Mouse (Mus musculus): ENCODE data around the gene Fibin. TPM values are rescaled to one million over a fixed set of nuclear protein-coding genes. Genes with fewer than 3 reads are reported as not detected.

The Fibin gene
- polyA plus RNA-seq, 1 experiment from 2014 or later: 14.7 TPM

DNA sequence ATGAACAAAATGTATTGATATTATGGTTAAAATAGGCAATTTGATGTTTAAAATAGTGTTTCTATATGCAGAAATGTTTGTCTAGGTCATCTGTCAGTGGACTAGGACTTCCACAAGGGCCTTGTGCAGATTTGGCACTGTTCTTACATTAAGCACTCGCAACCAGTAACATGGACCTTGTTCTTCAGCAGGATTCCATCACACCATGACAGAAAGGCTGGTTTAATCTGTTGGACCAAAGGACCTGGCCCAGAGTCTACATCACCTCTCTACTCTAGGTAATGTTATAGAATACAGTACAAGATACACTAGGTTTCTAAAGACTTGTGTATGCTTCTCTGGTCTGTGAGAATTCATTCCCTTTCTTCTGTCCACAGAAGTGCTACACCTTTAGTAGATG, 44.3 kb downstream of the Fibin start:
- Histone ChIP-seq H3K36me3 (ENCODE audit: control insufficient read depth, insufficient read depth) (no peaks in the 10 kb centered on the region), H3K9ac (ENCODE audit: low read length) (no peak overlapping the region), H3K4me1 (ENCODE audit: control insufficient read depth, insufficient read depth, low read length) (no peaks in the 10 kb centered on the region), H3K27ac (ENCODE audit: low read length) (no peak overlapping the region), H3K4me3 (ENCODE audit: low read length) (no peak overlapping the region), H3K4me2 (ENCODE audit: low read depth, low read length) (no peak overlapping the region), H3K27me3 (ENCODE audit: control insufficient read depth, insufficient read depth, low read length) (no peaks in the 10 kb centered on the region), H3K9me3 (replicated peaks; ENCODE audit: control insufficient read depth, low read length) (no peaks in the 10 kb centered on the region)
- ATAC-seq (replicated peaks; ENCODE audit: extremely low read depth, insufficient read depth, low FRiP score): no peak
- WGBS: 81% methylated on average over 1 of the region's 1 CpGs

DNA sequence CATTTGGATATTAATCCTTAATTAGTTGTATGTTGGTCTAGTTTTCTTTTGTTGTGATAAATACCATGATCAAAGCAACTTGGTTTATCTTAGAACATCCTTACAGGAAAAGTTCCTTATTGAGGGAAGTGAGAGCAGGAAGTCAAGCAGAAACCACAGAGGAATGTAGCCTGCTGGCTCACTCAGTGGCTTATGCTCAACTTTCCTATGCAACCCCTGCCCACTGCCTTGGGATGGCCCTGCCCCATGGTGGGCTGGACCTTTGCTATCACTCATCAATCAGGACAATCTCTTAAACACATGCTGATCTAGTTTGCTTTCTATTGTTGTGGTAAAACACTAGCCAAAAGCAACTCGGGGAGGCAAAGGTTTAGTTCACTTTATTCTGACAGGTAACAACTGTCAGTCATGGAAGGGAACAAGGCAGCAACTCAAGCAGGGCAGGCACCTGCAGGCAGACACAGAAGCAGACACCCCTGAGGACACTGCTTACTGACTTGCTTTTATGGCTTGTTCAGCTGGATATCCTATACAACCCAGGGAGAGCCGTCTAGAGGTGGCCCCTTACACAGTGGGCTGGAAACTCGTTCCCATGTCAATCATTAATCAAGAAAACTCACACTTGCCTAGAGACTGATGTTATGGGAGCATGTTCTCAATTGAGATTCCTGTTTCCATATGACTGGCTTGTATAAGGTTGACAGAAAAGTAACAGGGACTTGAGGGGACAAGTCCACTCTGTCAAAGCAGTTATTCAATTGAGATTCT, 46.7 kb downstream of the Fibin start:
- Histone ChIP-seq H3K36me3 (ENCODE audit: control insufficient read depth, insufficient read depth) (no peaks in the 10 kb centered on the region), H3K4me1 (ENCODE audit: control insufficient read depth, insufficient read depth, low read length) (no peaks in the 10 kb centered on the region), H3K27ac (ENCODE audit: low read length) (no peak overlapping the region), H3K4me2 (ENCODE audit: low read depth, low read length) (no peak overlapping the region), H3K9ac (ENCODE audit: low read length) (no peak overlapping the region), H3K27me3 (ENCODE audit: control insufficient read depth, insufficient read depth, low read length) (no peaks in the 10 kb centered on the region), H3K9me3 (replicated peaks; ENCODE audit: control insufficient read depth, low read length) (no peaks in the 10 kb centered on the region), H3K4me3 (ENCODE audit: low read length) (no peak overlapping the region)
- 51% methylated on average over 3 of the region's 3 CpGs for WGBS
- ATAC-seq (replicated peaks; ENCODE audit: extremely low read depth, insufficient read depth, low FRiP score): no peak

DNA sequence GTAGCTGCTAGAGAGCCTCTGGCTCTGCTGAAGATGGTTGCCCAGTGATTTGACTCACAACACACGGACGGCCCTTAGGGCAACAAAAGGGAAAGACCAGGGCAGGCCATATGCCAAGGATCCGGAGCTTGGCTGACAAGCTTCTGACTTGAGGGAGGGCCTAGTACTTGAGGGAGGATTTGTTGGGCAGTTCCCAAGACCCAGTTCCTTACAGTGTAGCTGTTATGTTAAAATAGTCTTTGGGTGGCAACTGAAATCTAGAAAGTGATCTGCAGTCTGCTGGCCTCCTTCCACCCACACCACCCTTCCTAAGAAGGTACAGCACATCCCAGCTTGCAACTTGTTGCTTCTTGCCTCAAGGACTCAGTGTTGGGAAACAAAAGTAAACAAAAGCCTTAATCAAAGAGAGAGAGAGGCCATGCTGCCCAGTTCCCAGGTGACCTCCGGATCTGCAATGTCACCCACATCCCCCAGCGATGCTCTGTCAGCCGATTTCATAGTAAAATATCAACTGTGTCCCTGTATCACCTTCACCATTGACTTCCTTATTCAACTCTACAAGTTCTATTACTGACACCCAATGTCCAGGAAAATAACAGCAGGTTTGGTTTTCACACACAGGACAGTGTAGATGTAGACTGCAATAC, 48.4 kb downstream of the Fibin start, which contains the start of gene Bbox1:
Bbox1 (minus strand) TSS at position 52 of the 647 bp plus-strand sequence.
- ATAC-seq (replicated peaks; ENCODE audit: extremely low read depth, insufficient read depth, low FRiP score): no peak
- WGBS: 67% methylated on average over 6 of the region's 6 CpGs
- no peak within 1 kb of the TSS for H3K9ac ChIP-seq (ENCODE audit: low read length)

DNA sequence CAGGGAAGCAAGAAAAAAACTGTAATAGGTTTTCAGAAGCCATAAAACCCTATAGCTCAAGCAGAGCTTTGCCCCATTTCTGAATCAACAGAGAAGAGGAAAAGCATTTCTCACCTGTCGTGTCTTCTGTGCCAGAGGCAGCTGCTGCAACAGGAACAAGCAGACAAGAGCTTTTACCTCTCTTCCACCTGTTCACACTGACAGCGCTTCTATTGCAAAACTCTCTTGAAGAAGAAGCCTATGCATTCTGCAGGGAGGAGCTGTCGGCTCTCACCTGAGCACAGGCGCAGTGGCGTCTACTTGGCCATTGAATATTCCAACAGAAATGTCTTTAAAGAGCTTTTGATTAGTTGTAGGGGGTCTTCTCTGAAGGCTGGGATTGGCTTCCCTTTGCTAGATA, 48.9 kb downstream of the Fibin start:
- H3K4me2 ChIP-seq (ENCODE audit: low read depth, low read length): no peak overlapping the region
- no peaks in the 10 kb centered on the region for H3K9me3 ChIP-seq (replicated peaks; ENCODE audit: control insufficient read depth, low read length)
- no peak for ATAC-seq (replicated peaks; ENCODE audit: extremely low read depth, insufficient read depth, low FRiP score)
- H3K4me1 ChIP-seq (ENCODE audit: control insufficient read depth, insufficient read depth, low read length): no peaks in the 10 kb centered on the region
- no peak overlapping the region for H3K4me3 ChIP-seq (ENCODE audit: low read length)
- 82% methylated on average over 5 of the region's 5 CpGs for WGBS
- no peaks in the 10 kb centered on the region for H3K36me3 ChIP-seq (ENCODE audit: control insufficient read depth, insufficient read depth)
- H3K27ac ChIP-seq (ENCODE audit: low read length): no peak overlapping the region
- H3K9ac ChIP-seq (ENCODE audit: low read length): no peak overlapping the region
- no peaks in the 10 kb centered on the region for H3K27me3 ChIP-seq (ENCODE audit: control insufficient read depth, insufficient read depth, low read length)

More for the DNA sequence above, 48.4 kb downstream of the Fibin start, which contains the start of gene Bbox1:
- Histone ChIP-seq H3K36me3 (ENCODE audit: control insufficient read depth, insufficient read depth) (no peaks in the 10 kb centered on the region), H3K27me3 (ENCODE audit: control insufficient read depth, insufficient read depth, low read length) (no peaks in the 10 kb centered on the region), H3K9me3 (replicated peaks; ENCODE audit: control insufficient read depth, low read length) (no peaks in the 10 kb centered on the region), H3K4me1 (ENCODE audit: control insufficient read depth, insufficient read depth, low read length) (no peaks in the 10 kb centered on the region), H3K27ac (ENCODE audit: low read length) (no peak within 1 kb of the TSS), H3K4me3 (ENCODE audit: low read length) (no peak within 1 kb of the TSS), H3K4me2 (ENCODE audit: low read depth, low read length) (no peak within 1 kb of the TSS)

DNA sequence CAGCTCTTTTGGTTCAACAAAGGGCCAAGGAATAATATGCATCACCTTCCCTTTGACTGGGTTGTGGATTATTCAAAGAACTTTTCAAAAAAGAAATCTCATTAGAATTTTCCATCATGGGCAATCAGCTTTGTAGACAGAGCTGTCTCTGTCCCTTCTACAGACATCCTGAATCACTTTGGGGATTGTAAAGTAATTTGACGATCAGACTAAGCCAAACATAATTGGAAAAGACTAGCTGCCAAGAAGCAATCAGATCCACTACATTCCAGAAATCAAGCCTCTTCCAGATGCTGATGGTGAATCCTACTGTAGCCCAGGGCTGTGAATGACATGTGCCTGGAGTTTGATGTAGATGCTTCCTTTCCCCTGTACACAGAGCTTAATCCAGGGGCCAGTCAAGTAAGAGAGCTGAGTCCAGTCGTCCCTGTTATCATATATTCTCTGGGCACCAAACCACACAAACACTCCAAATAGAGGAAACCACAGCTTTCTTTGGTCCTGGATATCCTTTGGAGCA, 49.6 kb downstream of the Fibin start:
- no peak overlapping the region for H3K4me2 ChIP-seq (ENCODE audit: low read depth, low read length)
- no peaks in the 10 kb centered on the region for H3K36me3 ChIP-seq (ENCODE audit: control insufficient read depth, insufficient read depth)
- no peak overlapping the region for H3K4me3 ChIP-seq (ENCODE audit: low read length)
- no peaks in the 10 kb centered on the region for H3K4me1 ChIP-seq (ENCODE audit: control insufficient read depth, insufficient read depth, low read length)
- ATAC-seq (replicated peaks; ENCODE audit: extremely low read depth, insufficient read depth, low FRiP score): no peak
- no peaks in the 10 kb centered on the region for H3K9me3 ChIP-seq (replicated peaks; ENCODE audit: control insufficient read depth, low read length)
- H3K27ac ChIP-seq (ENCODE audit: low read length): no peak overlapping the region
- no peak overlapping the region for H3K9ac ChIP-seq (ENCODE audit: low read length)
- H3K27me3 ChIP-seq (ENCODE audit: control insufficient read depth, insufficient read depth, low read length): no peaks in the 10 kb centered on the region
- 59% methylated on average over 2 of the region's 2 CpGs for WGBS

Other genes starting within 250 kb of the Fibin start
- 0.11 TPM in 1 of 2 replicates, not detected in the other for gene Bbox1, start 48.6 kb downstream of the Fibin start, polyA plus RNA-seq (2015; fragmentation: Nextera tagmentation; extraction: Ambion mirVana)
- gene Slc5a12, start 234.1 kb upstream of the Fibin start, polyA plus RNA-seq (2015; fragmentation: Nextera tagmentation; extraction: Ambion mirVana): not detected in 2 replicates